Mouse (Mus musculus) granulocyte monocyte progenitor cell, adult 5-6 weeks (primary cell): ENCODE data around the gene Prrx1. TPM values are rescaled to one million over a fixed set of nuclear protein-coding genes. Genes with fewer than 3 reads are reported as not detected.
A peak's percentile ranks its signal among the peaks of the same experiment; 100 is the strongest.

Experiments used
- ATAC-seq: replicated peaks from 2 replicates; pipeline ENCODE4 v1.8.0; 2016; ENCODE audit warnings: mild to moderate bottlenecking, moderate TSS enrichment, inconsistent platforms; ENCODE audit not compliant: poor library complexity, severe bottlenecking
- total RNA-seq, 2 experiments: library from RNA; stranded (forward) in 1 of 2; stranded (reverse) in 1 of 2; fragments of 200-712, 200-1000 nt in 1 of 2; fragments of >200 nt in 1 of 2; fragmentation: Nextera tagmentation in 1 of 2; gene quantifications; 2 replicates each; pipeline ENCODE4 v1.2.3; 2014 to 2017

Prrx1 gene
- not detected in 2 replicates for total RNA-seq (2014; fragmentation: Nextera tagmentation)
- not detected in 2 replicates for total RNA-seq (2017)

- no peak for ATAC-seq
Measured at GRCm38 (mm10) chr1:163313101-163313773, at the start of gene Prrx1. Gene Prrx1 (minus strand): TSS chr1:163313710.

- no peak for ATAC-seq
Measured at GRCm38 (mm10) chr1:163362202-163362601, 48.7 kb upstream of the Prrx1 start.

GRCm38 (mm10) chr1:163361376-163361775 is 47.9 kb upstream of the Prrx1 start:
- ATAC-seq, result no peak

GRCm38 (mm10) chr1:163360796-163361195 is 47.3 kb upstream of the Prrx1 start:
- no peak for ATAC-seq

GRCm38 (mm10) chr1:163359521-163359920 is 46.0 kb upstream of the Prrx1 start:
- no peak for ATAC-seq

GRCm38 (mm10) chr1:163358165-163358564 is 44.7 kb upstream of the Prrx1 start:
- ATAC-seq, result no peak

- no peak for ATAC-seq
Measured at GRCm38 (mm10) chr1:163357733-163358132, 44.2 kb upstream of the Prrx1 start.

GRCm38 (mm10) chr1:163356167-163356566 is 42.7 kb upstream of the Prrx1 start:
- ATAC-seq, result no peak

GRCm38 (mm10) chr1:163355626-163356156 is 42.2 kb upstream of the Prrx1 start:
- ATAC-seq, result no peak

GRCm38 (mm10) chr1:163350988-163351387 is 37.5 kb upstream of the Prrx1 start:
- ATAC-seq, result no peak

GRCm38 (mm10) chr1:163345541-163345940 is 32.0 kb upstream of the Prrx1 start:
- no peak for ATAC-seq

GRCm38 (mm10) chr1:163344931-163345330 is 31.4 kb upstream of the Prrx1 start:
- ATAC-seq, result peak; percentile 63; the same call in 1 of the 2 replicates

- no peak for ATAC-seq
Measured at GRCm38 (mm10) chr1:163339219-163339561, 25.7 kb upstream of the Prrx1 start.

- ATAC-seq, result no peak
Measured at GRCm38 (mm10) chr1:163338525-163339218, 25.2 kb upstream of the Prrx1 start.

GRCm38 (mm10) chr1:163337821-163338220 is 24.3 kb upstream of the Prrx1 start:
- ATAC-seq, result no peak

GRCm38 (mm10) chr1:163327279-163327678 is 13.8 kb upstream of the Prrx1 start:
- ATAC-seq, result no peak

- ATAC-seq, result peak; percentile 80
Measured at GRCm38 (mm10) chr1:163319669-163320571, 6.4 kb upstream of the Prrx1 start.

GRCm38 (mm10) chr1:163316920-163317319 is 3.4 kb upstream of the Prrx1 start:
- no peak for ATAC-seq

GRCm38 (mm10) chr1:163314829-163315301 is 1.4 kb upstream of the Prrx1 start:
- ATAC-seq, result no peak

- ATAC-seq, result no peak
Measured at GRCm38 (mm10) chr1:163313921-163314725, 613 bp upstream of the Prrx1 start.
